Mouse (Mus musculus) kidney, postnatal 4 days (tissue): Measurements from ENCODE around the gene Ufc1.

ENCODE experiments used
- DNase-seq, 2 experiments: peaks; one replicate each; pipeline ENCODE4 v3.0.0; 2021; ENCODE audit warnings: mixed read lengths in 2 of 2

Ufc1 gene

DNA sequence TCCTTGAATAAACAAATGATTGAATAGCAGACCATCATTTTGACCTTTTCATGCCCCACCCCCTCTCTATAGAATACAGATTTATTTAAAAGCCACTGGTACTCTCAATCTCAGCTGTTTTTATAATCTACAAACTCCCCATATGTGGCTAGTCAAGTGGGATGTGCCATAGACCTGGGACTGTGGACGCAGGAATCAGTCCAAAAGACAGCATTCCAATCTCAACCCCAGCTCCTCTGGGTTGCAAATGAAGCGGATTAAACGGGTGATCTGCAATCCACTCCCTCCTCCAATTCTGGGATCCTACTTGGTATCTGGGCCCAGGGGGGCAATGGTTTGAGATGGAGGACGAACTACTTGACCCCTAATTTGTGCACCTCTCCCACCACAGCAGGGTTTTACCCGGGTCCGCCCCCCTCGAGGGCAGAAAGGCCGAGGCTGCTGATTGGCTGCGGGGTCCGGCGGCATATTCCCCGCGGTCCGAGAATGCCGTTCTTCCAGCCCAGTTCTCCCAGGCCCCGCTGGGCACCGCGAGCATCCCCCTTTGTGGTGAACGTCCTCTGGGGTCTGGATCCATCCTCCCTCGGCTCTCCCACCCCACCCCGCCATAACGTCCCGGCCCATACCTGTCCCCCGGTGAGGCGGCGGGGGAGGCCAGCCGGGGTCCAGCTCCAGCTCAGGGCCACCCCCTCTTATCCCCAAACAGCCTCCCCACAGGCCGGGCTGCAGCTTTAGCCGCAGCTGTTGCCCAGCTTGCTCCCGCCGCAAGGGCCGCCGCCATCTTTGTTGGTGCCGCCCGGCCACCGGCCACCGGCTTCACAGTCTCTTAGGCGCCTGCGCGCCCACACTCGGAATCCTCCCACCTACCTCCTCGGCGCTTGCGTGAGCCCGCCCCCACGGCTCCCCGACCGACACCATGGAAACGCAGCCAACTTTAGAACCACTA lies 7.4 kb downstream of the Ufc1 start, which contains the start of gene Usp21:
Gene Usp21, minus strand, starts transcription at position 856 of the 946 bp plus-strand sequence.
- peak; percentile 95 to 97 for DNase-seq

DNA sequence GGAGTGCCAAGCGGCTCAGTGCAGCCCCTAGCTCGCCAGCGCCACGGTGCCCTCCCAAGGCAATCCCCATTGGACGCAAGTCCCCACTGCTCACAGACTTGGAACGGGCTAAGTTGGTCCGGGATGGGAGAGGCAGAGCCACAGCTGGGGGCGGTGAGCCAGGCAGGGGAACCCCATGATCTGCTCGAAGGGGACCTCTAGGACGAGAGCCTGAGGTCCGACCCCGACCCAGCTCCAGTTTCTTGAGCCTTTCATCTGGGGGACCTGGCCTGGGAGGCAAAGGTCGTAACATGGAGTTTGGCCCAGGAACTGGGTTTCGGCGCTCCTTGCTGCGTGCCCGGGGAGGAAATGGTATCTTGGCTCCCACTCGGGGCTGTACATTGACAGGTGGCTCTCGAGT lies 8.3 kb downstream of the Ufc1 start:
- no peak for DNase-seq

DNA sequence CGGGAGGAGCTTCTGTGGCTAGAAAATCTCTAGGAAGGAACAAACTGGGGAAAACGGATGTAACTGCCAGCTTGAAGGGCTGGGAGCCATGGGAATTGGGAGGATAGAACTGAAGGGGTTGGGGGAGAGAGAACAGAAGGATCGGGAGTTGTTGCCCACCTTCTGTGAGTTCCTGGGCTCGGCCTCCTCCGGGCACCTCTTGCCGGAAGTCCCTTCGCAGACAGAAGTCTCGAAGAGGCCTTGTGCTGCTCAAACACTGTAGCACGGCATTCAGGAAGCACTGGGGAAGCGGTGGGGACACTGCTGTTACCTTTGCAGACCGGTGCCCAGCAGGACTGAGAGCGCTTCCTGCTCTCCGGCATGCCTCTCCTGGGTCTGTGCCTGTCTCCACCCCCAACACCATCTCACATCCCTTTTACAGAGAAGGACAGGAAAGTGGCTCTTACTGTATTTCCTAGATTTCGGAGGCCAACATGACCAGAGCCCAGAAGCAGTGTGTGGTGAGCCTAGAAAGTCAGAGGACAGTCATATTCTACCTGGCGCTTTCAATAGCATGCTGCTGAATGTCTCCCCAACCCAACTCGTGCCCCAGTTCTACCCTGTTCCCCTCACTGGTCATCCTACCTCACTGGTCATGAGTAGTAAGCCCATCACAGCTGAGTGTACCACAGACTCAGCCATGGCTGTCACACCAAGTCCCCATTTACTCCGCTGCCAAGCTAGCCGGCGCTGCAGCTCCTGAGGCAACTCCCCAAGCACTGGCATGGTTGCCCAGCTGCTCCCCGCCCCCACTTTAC lies 9.5 kb downstream of the Ufc1 start:
- DNase-seq = no peak

DNA sequence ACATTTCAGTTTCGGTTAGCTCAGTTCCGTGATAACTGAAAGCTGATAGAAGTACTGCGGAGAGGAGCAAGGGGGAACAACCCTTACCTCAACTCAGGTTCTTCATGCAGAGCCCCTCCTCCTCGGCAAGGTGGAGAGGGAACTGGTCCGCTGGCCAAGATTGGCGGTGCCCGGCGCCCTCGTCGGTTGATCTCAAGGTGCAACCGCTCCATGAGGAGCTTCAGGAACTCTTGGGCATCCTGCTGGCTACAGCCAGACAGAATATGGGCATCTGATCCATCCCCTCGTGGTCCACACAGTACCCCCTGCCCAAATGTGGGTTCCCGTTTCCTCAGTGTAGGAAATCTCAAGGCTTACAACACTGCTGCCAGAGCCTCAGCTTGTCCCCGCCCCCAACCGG lies 10.3 kb downstream of the Ufc1 start:
- no peak for DNase-seq

DNA sequence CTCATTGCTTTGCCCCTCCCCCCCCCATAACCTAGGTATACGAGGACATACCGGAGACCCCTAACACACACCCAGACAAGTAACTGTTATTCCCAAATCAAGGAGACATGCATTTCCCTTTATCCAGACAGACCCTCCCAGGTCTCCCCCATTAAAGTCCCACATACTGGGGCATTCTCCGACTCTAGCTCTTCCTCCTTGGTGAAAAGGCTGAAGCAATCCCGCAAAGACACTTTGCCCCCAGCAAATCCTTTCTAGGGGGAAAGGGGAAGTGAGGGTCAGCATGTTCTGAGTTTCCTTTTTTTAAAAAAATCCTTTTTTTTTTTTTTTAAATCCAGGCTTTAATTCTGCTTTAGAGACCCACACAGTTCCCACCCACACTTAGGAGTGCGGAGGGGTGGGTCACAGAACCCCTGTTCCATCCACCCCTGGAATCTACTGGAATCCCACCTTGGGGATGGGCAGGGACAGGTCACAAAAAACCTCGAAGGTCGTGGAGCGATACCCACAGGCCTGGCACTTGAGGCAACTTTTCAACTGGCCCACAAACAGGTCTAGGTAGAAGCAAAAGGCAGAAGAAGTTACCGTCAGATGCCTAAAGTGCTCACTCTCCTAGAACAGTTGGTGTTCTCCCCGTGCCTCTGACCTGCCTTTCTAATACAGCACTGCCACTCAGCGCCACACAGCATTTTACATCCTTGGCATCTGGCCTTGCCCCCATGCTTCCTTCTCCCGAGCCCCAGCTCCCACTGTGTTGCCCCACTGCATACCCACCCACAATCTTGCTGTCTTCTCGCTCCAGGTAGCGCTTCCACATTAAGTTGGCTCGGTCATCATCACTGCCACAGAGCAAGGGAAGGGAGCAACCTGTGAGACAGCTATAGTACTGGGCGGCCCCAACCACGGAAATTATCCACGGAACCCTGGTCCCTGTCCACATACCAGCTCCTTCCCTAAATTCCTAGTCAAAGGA lies 11.3 kb downstream of the Ufc1 start:
- DNase-seq = no peak

DNA sequence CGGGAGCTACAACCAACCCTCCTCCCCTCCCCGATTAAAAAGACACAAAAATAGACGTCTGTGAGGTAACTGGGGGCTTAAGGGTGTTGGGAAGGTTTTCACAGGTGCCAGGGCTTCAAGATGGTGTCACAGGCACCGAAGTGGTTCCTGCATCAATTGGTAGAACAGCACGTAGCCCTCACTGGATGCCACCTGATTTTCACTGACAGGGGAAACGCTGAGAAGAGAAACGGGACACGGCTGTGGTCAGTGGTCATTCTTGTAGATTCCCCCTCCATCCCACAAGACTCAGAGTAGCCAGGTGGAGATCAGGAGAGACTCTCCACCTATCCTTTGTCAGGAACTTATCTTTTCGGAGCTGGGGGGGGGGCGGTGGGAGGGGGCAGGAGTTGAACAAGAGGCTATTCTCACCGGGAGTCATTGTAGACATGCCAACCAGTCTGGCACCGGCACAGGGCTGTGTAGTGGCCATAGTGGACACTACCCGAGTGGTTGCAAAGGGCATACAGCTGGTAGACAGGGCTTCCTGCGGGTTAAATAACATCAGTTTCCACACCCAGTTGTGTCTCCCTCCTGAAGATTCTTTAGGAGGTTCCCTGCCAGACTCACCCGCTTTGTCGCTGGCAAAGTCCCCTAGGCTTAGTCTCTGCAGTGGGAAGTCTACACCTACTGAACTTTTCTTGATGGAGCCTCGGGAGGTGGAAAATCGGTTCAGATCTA lies 12.6 kb downstream of the Ufc1 start:
- DNase-seq = no peak

DNA sequence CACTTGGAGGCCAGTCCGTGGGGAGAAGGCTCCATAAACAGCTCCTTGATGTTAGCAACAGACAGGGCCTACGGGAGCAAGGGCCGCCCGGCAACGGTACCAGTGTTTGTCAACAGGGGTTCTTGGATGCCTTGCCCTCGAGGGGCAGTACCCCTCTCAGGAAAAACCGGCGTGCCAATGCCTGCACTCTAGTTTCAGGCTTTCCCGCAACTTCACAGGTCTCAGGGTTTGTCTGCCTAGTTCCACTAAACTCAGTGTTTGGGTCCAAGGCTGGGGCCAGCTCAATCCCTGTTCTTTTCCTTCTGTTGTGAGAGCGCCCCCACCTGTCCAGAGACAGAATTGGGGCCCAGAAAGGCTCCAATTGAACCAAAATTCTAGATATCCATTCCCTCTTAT lies 13.3 kb downstream of the Ufc1 start:
- DNase-seq = peak; percentile 91 to 93

DNA sequence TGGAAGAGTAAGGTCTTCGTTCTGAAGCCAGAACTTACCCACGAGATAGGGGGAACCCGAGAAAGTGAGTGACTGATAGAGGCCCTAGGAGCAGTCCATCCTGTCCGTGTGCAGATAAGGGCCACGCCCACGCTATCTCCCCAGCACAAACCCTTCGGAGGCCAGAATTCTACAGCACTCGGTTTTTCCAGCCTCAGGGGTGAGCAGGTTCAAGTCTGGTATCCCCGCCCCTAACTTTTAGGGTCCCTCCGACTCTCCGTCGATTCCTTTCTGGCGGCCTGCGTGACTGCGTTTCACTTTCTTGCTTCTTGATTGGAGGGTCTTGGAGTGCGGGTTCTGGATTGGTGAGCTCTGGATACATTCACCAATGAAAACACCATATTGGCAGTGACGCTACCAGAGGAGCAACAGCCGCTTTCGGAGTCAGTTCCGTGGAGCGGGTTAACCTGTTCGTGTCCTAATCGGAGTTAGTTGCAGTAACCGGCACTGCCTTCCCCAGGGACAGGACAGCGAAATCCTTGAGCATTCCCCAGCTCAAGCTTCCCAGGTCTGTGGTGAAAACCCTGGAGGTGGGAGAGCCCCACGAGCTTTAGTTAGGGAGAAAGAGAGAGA lies 13.8 kb downstream of the Ufc1 start, which contains the start of gene Ppox:
Gene Ppox, minus strand, starts transcription at position 271 of the 612 bp plus-strand sequence.
- DNase-seq = peak; percentile 86 to 93

DNA sequence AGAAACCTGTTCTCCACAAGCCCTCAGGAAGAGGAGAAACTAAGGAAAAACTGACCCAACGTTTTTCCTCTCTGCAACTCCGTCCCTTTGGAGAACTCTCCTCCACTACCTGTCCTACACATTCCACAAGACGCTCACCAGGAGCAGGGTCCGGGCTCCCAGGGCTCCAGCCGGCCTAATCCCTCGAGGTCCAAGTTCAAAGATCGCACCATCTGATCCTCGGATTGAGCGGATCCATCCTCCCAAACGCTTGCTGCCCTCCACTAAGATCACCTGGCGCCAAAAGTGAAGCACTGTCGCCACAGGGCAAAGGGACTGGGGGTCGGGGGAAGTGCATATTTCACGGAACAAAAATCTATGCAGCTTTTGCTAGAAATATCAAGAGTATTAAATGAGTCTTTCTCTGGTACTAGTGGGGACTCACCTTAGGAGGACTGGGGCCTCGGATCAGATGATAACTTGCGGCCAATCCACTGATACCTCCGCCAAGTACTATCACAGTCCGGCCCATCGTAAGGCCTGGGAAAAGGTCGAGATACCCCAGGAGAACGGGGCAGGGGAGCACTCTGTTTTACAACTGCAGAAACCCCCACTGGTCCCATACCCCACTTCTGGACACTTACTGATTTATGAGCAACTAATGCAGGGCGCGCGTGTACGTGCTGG lies 14.4 kb downstream of the Ufc1 start:
- peak in 1 of 2 experiments; percentile 50 for DNase-seq

DNA sequence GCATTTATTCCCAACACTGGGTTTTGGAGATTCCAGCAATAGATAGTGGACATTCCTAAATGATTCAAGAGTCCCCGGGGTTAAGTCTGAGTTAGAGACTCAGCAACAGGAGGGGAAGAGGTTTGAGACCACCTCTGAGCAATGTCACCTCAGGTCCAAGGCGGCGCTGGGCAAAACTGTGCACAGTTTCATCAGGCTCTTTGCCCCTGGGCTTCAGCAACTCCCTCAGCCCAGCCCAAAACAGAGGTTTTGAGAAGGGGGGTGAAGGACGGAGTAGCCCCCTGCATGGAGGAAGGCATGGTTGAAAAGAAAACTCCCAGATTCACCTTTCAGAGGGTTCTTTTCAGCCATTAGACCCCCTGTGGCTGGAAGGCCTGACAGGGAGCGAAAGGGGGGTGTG lies 15.1 kb downstream of the Ufc1 start:
- DNase-seq = no peak

DNA sequence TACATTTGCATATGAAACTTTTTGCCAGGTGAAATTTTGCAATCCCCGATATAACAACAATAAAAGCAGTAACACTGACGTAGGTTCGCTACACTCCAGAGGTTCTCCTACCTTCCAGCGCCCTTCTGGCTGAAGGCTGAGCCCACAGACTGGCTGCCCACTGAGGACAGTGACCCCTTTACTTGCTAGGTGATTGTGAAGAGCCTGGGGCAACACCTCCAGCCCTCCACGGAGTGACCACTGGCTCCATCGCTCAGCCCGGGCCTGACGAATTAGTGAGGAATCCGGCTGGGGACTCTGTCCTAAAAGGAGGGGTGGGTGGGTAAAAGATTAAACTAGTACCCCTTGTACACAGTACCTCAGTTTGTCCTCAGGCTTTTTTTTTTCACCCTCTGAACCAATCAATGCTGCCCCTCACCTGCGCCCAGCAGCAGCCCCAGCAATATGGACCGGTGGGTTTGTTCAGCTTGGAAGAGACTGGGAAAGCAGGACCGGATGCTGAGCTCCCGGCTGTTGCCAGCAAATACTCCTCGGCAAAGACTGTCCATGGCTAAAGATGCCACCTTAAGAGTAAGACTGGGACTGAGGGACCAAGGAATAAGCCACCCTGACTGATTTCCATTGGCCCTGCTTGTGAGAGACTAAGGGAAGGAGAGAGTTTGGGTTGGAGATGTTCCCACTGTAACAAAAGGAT lies 15.7 kb downstream of the Ufc1 start:
- peak in 1 of 2 experiments; percentile 3 for DNase-seq

DNA sequence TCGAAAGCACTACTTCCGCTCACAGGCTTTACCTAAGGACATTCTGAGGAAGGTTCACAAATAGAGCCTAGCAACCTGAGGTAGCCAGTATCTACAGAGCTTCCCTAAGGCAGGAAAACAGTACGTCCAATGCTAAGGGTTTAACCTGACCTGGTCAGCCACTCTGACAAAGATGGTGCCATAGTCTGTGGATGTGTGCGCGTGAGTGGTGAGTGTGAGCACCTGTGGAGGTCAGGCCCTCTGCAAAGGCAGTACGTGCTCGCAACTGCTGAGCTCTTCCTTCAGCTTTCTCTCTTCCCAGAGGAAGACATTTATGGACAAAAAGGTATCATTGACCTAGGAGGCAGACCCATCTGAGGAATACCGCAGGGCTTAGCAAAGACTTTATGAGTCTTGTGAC lies 16.4 kb downstream of the Ufc1 start:
- DNase-seq = no peak

DNA sequence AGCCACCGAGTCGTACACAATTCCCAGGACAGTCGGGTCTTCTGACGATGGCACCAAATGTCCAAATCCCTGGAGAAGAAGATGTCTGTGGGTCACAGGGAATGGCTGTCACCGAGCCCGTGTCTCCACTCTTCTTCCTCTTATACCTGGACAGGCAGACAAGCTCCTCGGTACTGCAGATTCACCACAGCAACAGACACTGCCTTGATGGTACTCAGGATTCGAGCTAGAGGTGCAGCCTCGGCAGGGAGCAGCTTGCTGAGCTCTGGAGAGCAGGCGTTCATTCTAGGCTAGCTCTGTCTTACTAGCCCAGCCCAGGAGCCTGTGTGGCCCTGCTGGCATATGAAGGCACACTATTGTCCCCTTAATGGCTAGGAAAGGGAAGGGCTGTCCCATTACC lies 17.1 kb downstream of the Ufc1 start:
- DNase-seq = no peak

DNA sequence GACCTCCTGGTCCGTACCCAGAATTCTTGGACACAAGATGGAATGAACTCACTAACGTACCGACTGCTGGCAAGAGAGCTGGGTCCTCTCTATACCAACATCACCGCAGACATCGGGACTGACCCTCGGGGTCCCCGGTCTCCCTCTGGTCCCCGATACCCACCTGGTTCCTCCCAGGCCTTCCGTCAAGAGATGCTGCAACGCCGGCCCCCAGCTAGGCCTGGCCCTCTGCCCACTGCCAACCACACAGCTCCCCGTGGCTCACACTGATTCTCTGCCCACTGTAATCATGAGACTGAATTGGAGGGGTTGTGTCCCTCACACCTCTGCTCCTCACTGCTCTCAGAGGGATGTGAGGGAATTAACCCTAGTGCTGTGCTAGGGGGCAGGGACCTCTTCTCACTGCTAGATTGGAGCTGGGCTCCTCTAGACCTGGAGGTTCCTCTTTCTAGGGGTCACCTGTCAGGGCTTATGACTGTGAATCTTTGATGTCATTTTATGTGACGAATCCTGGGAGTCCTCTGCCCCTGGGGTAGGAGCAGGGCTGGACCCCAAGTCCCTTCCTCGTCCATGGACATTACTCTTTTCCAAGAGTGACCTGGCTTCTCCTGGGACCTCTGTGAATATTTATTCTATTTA lies 18.6 kb downstream of the Ufc1 start:
- DNase-seq = no peak

DNA sequence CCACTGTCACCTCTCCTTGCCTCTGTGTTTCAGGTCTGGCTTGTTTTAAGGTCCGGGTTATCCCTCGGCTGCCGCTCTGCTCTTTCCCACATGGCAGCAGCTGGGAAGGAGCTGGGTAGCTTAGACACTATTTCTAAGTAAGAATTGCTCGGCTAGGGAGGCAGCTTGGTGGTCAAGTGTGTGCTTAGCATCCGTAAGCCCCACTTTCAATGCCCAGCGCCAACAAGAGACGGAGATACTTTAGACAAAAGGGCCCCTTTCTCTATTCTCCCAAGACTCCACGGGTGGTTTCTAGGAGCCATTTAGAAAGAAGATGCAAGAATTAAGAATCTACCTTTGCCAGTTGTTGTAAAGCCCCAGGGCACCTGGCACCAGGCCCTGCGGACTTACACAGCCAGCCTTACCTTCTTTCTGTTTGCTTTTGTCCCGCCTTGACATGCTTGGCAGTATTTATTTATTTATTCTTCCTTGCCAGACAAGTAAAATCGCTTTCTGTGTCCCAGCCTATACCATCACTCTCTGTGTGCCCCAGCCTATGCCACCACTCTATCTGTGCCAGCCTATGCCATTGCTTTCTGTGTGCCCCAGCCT lies 19.6 kb downstream of the Ufc1 start:
- DNase-seq = no peak

DNA sequence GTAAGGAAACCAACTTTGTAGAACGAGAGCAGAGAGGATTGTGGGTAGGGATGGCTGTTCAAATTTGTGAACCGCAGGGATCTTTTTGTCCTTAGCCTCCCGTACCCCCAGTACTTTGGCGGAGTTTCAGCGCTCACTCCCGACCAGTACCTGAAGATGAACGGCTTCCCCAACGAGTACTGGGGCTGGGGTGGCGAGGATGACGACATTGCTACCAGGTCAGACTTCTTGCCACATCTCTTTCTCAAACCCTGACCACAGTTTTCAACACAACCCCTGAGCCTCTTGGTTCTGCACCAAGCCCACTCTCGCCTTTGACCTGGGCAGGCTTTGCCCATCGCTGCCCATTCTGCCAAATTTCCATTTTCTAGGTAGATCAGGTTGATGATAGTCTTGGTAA lies 20.7 kb downstream of the Ufc1 start:
- no peak for DNase-seq

DNA sequence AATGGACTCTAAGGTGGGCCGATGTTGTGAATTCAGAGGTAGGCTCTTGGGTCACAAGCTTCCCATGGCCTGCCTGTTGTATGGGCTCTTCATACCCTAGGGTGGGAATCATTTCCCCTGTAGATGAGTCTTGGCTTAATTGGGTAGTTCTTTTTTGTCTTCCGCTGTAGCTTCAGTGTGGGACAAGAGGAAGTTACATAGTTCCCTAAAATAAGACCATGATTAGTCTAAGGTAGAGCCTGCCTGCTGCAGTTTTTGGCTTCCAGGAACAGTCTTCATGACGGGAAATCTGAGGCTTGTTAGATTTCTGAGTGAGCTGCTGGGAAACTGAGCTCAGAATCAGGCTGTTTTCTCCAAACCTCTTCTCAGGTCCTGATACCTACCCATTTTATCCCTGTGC lies 22.7 kb downstream of the Ufc1 start:
- no peak for DNase-seq

DNA sequence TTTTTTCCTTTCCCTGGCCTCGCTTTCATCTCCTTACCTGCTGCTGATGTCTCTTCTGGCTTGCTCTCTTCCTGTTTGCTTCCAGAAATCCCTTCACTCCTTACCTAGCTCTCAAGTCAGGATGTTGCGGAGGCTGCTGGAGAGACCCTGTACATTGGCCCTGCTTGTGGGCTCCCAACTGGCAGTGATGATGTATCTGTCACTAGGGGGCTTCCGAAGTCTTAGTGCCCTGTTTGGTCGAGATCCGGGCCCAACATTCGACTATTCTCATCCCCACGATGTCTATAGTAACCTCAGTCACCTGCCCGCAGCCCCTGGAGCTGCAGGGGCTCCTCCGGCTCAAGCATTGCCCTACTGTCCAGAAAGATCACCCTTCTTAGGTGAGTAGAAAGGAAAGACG lies 23.2 kb downstream of the Ufc1 start:
- DNase-seq = no peak

DNA sequence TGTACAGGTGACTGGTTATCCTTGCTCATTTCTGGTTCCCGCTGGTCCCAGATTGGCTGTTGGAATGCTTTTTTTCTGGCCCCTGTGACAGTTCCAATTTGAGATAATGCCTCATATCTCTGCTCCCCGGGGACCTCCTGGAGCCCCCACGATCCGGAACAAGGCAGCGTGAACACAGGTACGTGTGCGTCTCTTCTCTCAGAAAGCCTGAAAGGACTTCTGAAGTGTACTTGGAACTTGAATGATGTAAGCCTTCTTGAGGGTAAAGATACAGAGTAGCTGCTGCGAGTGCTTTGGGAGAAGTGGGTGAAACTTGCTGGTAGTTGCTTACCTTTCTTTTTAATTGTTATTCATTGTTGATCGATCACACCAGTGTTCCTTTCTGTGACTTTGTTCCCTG lies 23.6 kb downstream of the Ufc1 start:
- no peak for DNase-seq
